Mouse (Mus musculus) brain, embryonic 14.5 days (tissue): ENCODE data around the gene Tas2r120. TPM values are rescaled to one million over a fixed set of nuclear protein-coding genes. Genes with fewer than 3 reads are reported as not detected.
"Not testable (repeated sequence)": the region's sequence is repeated elsewhere in the genome, so short reads cannot be mapped to it uniquely, and the experiment has no call there.

Experiments used
- DNase-seq: peaks from one replicate; pipeline ENCODE4 v3.0.0-alpha.2; 2011; ENCODE audit warnings: low read depth
- CTCF ChIP-seq: fragments of 200-500 bp; IDR thresholded peaks from 2 replicates; pipeline ENCODE4 v1.5.1; 2012; ENCODE audit warnings: inconsistent platforms, mild to moderate bottlenecking, moderate library complexity, borderline replicate concordance; ENCODE audit not compliant: insufficient read depth, insufficient read length; ENCODE audit errors: extremely low read depth
- POLR2A ChIP-seq: fragments of 200-500 bp; IDR thresholded peaks from 2 replicates; pipeline ENCODE4 v1.6.1; 2012; ENCODE audit warnings: mild to moderate bottlenecking, inconsistent platforms, borderline replicate concordance; ENCODE audit not compliant: poor library complexity, insufficient read depth, insufficient read length, severe bottlenecking; ENCODE audit errors: extremely low read depth
- polyA plus RNA-seq: library from polyadenylated mRNA; depleted of rRNA; stranded (reverse); fragments of >200 nt; gene quantifications from 2 replicates; pipeline ENCODE4 v1.2.3, GENCODE M21; 2012; rRNA removed

The Tas2r120 gene
- not detected in 2 replicates for polyA plus RNA-seq

GRCm38 (mm10) chr6:132656653-132657052, at the start of gene Tas2r120:
Tas2r120 (plus strand) TSS chr6:132656953.
- TF ChIP-seq CTCF (no peak), POLR2A (no peak)
- no peak for DNase-seq

- peak; percentile 24 for DNase-seq
- no peak for TF ChIP-seq POLR2A
- peak; percentile 14; the same call in 1 of the 2 replicates for TF ChIP-seq CTCF
Observed at GRCm38 (mm10) chr6:132649399-132649798, 7.4 kb upstream of the Tas2r120 start.

GRCm38 (mm10) chr6:132651426-132651825, 5.3 kb upstream of the Tas2r120 start, which contains the start of gene A630073D07Rik:
A630073D07Rik (minus strand) TSS chr6:132651526.
- no peak for TF ChIP-seq CTCF
- no peak for TF ChIP-seq POLR2A
- no peak for DNase-seq

- not testable (repeated sequence) for DNase-seq
Observed at GRCm38 (mm10) chr6:132691596-132691995, 34.8 kb downstream of the Tas2r120 start.

- no peak for TF ChIP-seq POLR2A
- TF ChIP-seq CTCF, result no peak
- DNase-seq, result no peak
Observed at GRCm38 (mm10) chr6:132700907-132701306, 44.2 kb downstream of the Tas2r120 start, which contains the start of gene Tas2r121. Tas2r121 (minus strand) TSS chr6:132701007.

Other genes with a start within 250 kb of the Tas2r120 start
- not detected in 2 replicates for gene Prh1, start 87.1 kb upstream of the Tas2r120 start, polyA plus RNA-seq
- not detected in 2 replicates for gene Prp2, start 61.0 kb upstream of the Tas2r120 start, polyA plus RNA-seq
- not detected in 2 replicates for gene A630073D07Rik, start 5.4 kb upstream of the Tas2r120 start, polyA plus RNA-seq
- not detected in 2 replicates for gene Tas2r121, start 44.1 kb downstream of the Tas2r120 start, polyA plus RNA-seq
- gene Tas2r122, start 55.0 kb downstream of the Tas2r120 start, polyA plus RNA-seq, result not detected in 2 replicates
- not detected in 2 replicates for gene Tas2r115, start 81.1 kb downstream of the Tas2r120 start, polyA plus RNA-seq
- gene Tas2r124, start 97.8 kb downstream of the Tas2r120 start, polyA plus RNA-seq, result not detected in 2 replicates
- gene Tas2r102, start 105.2 kb downstream of the Tas2r120 start, polyA plus RNA-seq, result not detected in 2 replicates
- not detected in 2 replicates for gene Tas2r136, start 121.2 kb downstream of the Tas2r120 start, polyA plus RNA-seq
- not detected in 2 replicates for gene Tas2r117, start 145.9 kb downstream of the Tas2r120 start, polyA plus RNA-seq
- not detected in 2 replicates for gene Tas2r123, start 190.2 kb downstream of the Tas2r120 start, polyA plus RNA-seq
- not detected in 2 replicates for gene Tas2r116, start 198.5 kb downstream of the Tas2r120 start, polyA plus RNA-seq
- gene Tas2r110, start 211.1 kb downstream of the Tas2r120 start, polyA plus RNA-seq, result not detected in 2 replicates
- gene Tas2r113, start 236.1 kb downstream of the Tas2r120 start, polyA plus RNA-seq, result not detected in 2 replicates